Mouse (Mus musculus) erythroblast, embryonic 14.5 days (primary cell): ENCODE data around the gene Exosc10.

Source experiments
- GATA1 ChIP-seq: IDR thresholded peaks from 2 replicates; pipeline ENCODE4 v1.6.1; 2012; ENCODE audit warnings: low read length, inconsistent platforms, mixed read lengths
- TAL1 ChIP-seq: IDR thresholded peaks from 3 replicates; pipeline ENCODE4 v1.6.1; 2012; ENCODE audit warnings: low read length, inconsistent platforms, mixed read lengths

DNA sequence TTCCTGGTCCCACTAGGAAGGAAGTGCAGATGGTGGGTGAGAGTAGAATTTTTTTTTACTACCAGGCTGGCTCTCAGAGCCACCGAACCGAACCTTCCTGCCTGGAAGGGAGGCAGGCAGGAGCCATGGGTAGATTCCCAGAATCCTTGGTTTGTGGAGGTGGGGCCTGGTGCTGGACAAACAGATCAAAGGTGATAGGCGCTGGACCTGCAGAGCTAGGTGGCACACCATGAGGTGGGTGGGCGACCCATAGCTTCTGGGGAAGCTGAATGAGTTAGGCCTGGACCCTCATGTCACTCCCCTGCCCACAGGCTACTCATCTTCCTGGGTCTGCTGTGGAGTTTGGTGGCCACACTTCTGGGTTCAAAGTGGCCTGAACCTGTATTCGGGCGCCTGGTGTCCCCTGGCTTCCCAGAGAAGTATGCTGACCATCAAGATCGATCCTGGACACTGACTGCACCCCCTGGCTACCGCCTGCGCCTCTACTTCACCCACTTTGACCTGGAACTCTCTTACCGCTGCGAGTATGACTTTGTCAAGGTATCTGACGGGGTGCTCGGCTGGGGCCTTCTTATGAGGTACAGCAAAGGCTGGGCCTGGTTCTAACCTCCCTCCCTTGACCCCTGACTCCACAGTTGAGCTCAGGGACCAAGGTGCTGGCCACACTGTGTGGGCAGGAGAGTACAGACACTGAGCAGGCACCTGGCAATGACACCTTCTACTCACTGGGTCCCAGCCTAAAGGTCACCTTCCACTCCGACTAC is 44.3 kb downstream of the Exosc10 start, which contains the start of gene Masp2:
- TF ChIP-seq GATA1 = no peak
- no peak for TF ChIP-seq TAL1
